Mouse (Mus musculus) liver, adult (tissue): ENCODE data around the gene Frmd5.

Experiments
- GATA4 ChIP-seq: IDR thresholded peaks from 2 replicates; pipeline ENCODE4 v1.6.1; 2014; ENCODE audit warnings: mild to moderate bottlenecking, low read length; ENCODE audit not compliant: insufficient replicate concordance

Frmd5 gene

GRCm38 (mm10) chr2:121621262-121622163 is 185.4 kb downstream of the Frmd5 start:
- TF ChIP-seq GATA4, result no peak

- no peak for TF ChIP-seq GATA4
These were observed 186.2 kb downstream of the Frmd5 start for GRCm38 (mm10) chr2:121620582-121621261.

GRCm38 (mm10) chr2:121615199-121615559 is 191.7 kb downstream of the Frmd5 start:
- TF ChIP-seq GATA4, result no peak

GRCm38 (mm10) chr2:121614483-121615198 is 192.2 kb downstream of the Frmd5 start:
- TF ChIP-seq GATA4, result no peak

GRCm38 (mm10) chr2:121612112-121612511 is 194.8 kb downstream of the Frmd5 start:
- TF ChIP-seq GATA4, result no peak

GRCm38 (mm10) chr2:121610008-121610884 is 196.6 kb downstream of the Frmd5 start:
- no peak for TF ChIP-seq GATA4

GRCm38 (mm10) chr2:121609141-121609724 is 197.7 kb downstream of the Frmd5 start:
- no peak for TF ChIP-seq GATA4

GRCm38 (mm10) chr2:121602397-121602796 is 204.5 kb downstream of the Frmd5 start:
- TF ChIP-seq GATA4, result no peak

GRCm38 (mm10) chr2:121601543-121601942 is 205.3 kb downstream of the Frmd5 start:
- TF ChIP-seq GATA4, result no peak

- TF ChIP-seq GATA4, result no peak
These were observed 206.2 kb downstream of the Frmd5 start for GRCm38 (mm10) chr2:121600736-121601135.

GRCm38 (mm10) chr2:121598249-121598648 is 208.6 kb downstream of the Frmd5 start:
- no peak for TF ChIP-seq GATA4

- no peak for TF ChIP-seq GATA4
These were observed 210.3 kb downstream of the Frmd5 start for GRCm38 (mm10) chr2:121596621-121597020.

- peak; percentile 96 for TF ChIP-seq GATA4
These were observed 212.1 kb downstream of the Frmd5 start for GRCm38 (mm10) chr2:121594660-121595291.

- no peak for TF ChIP-seq GATA4
These were observed 212.8 kb downstream of the Frmd5 start for GRCm38 (mm10) chr2:121594131-121594530.
